Mouse (Mus musculus): ENCODE data around the gene Nipal3. TPM values are rescaled to one million over a fixed set of nuclear protein-coding genes. Genes with fewer than 3 reads are reported as not detected.
A peak's percentile ranks its signal among the peaks of the same experiment; 100 is the strongest.

Gene Nipal3
- total and polyA plus RNA-seq, 3 experiments = 13.7 to 15.1 (median 13.9) TPM

DNA sequence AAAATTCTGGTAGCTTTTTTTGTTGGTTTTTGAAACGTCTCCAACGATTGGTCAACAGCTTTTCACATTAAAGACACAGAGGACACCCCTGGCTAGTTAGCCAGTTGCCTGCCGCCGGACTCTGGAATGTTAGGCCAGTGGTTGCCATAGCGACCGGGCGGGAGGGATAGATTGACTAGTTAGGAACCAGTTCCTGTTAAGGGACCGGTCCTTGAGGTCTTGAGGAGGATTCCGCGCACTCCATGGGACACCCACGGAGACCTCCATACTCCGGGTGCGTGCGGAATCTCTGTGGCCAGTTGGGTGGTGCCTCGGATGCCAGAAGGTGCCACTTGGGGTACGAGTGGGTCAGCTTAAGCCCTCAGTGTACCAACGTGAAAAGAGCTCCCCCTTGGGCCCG lies 972 bp upstream of the Nipal3 start:
- ATAC-seq (ENCODE audit: extremely low read depth, insufficient number of reproducible peaks, low FRiP score, poor library complexity, severe bottlenecking) (no peak), DNase-seq (ENCODE audit: low spot score) (no peak)
- Histone ChIP-seq H3K4me1 (ENCODE audit: insufficient read depth, low read depth, low read length) (peaks cover 21% of the 10 kb centered on the region), H3K9me3 (replicated peaks) (peaks cover 7% of the 10 kb centered on the region), H3K27me3 (ENCODE audit: insufficient read depth, low read length) (peaks cover 17% of the 10 kb centered on the region), H3K36me3 (replicated peaks) (peaks cover 15% of the 10 kb centered on the region), H3K4me3 (ENCODE audit: low read depth, low read length) (no peak overlapping the region)
- TF ChIP-seq POLR2AphosphoS5 (IDR thresholded peaks at IDR 0.05; ENCODE audit: insufficient replicate concordance, low read depth, low read length) = no peak
- no peak for TF ChIP-seq GATA1 (IDR thresholded peaks at IDR 0.05; ENCODE audit: borderline replicate concordance, low read length)
- TF ChIP-seq GATA2 (IDR thresholded peaks at IDR 0.05; ENCODE audit: borderline replicate concordance, low read depth, low read length) = no peak
- no peak for TF ChIP-seq TAL1 (conservative IDR thresholded peaks at IDR 0.05; ENCODE audit: low read depth, low read length)
- TF ChIP-seq CTCF (IDR thresholded peaks at IDR 0.05; ENCODE audit: low read depth, low read length) = no peak

DNA sequence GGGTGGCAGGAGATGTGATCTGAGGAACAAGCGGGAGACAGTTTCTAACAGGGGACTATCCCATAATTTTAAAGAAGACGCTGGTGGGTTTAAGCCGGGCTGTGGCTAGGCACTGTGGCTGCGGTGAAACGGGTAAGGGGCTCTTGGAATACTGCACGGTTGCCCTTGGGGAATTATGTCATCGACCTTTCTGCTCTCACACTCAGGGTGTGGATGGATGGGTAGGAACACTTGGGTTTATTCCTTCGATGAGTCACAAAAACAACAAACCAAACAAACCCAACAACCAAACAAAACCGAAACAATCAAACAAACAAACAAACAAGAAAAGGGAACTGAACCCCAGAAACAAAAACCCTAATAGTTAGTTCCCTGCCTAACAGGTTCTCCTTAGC lies 556 bp upstream of the Nipal3 start:
- Histone ChIP-seq H3K9me3 (replicated peaks) (peaks cover 3% of the 10 kb centered on the region; the same call in 1 of the 2 replicates), H3K4me1 (ENCODE audit: insufficient read depth, low read depth, low read length) (peaks cover 21% of the 10 kb centered on the region), H3K27me3 (ENCODE audit: insufficient read depth, low read length) (peaks cover 17% of the 10 kb centered on the region), H3K36me3 (replicated peaks) (peaks cover 19% of the 10 kb centered on the region), H3K4me3 (ENCODE audit: low read depth, low read length) (no peak overlapping the region; the same call in 1 of the 2 replicates)
- DNase-seq (ENCODE audit: low spot score) (no peak), ATAC-seq (ENCODE audit: extremely low read depth, insufficient number of reproducible peaks, low FRiP score, poor library complexity, severe bottlenecking) (no peak)
- TF ChIP-seq TAL1 (conservative IDR thresholded peaks at IDR 0.05; ENCODE audit: low read depth, low read length) = no peak
- no peak for TF ChIP-seq GATA1 (IDR thresholded peaks at IDR 0.05; ENCODE audit: borderline replicate concordance, low read length)
- no peak for TF ChIP-seq GATA2 (IDR thresholded peaks at IDR 0.05; ENCODE audit: borderline replicate concordance, low read depth, low read length)
- no peak for TF ChIP-seq CTCF (IDR thresholded peaks at IDR 0.05; ENCODE audit: low read depth, low read length)
- no peak for TF ChIP-seq POLR2AphosphoS5 (IDR thresholded peaks at IDR 0.05; ENCODE audit: insufficient replicate concordance, low read depth, low read length)

DNA sequence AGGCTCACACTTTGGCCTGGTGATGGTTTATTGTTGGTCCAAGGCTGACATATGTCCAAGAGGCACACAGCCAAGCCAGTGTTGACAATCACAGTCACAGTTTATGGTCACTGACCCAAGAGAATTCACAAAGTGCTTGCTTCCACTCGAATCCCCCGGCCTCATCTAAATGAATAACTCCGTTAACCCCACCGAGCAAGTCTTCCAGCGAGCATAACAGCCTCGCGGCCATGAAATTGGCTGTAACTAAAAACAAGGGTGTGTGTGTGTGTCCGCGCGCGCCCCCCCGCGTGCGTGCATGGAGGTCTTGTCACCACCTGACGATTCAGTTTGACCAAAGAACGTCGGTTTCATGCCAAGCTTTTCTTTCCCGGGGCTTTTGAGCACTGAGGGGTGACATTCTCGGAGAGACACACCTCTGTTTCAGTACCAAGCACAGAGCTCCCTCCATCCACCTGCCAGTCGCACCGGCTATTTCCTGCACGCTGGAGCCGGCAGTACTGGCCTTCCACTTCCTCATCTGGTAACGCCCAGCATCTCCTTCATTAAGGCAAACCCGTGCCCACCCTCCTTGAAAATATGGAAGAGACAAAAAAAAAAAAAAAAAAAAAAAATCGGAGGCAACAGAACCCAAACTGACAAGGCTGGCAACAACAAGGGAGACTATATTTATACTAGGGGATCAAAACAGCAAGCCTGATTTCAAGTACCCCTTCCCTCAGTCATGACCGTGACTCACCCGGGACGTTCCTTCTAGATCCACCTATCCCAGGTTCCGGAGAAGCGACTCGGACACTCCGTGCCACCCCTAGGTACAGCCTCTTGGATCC lies 932 bp downstream of the Nipal3 start:
- peak overlapping the region; percentile 88 for H3K4me3 ChIP-seq (ENCODE audit: low read depth, low read length)
- peaks cover 21% of the 10 kb centered on the region for H3K4me1 ChIP-seq (ENCODE audit: insufficient read depth, low read depth, low read length)
- DNase-seq (ENCODE audit: low spot score) (peak; percentile 40), ATAC-seq (ENCODE audit: extremely low read depth, insufficient number of reproducible peaks, low FRiP score, poor library complexity, severe bottlenecking) (no peak)
- peaks cover 33% of the 10 kb centered on the region for H3K36me3 ChIP-seq (replicated peaks)
- no peaks in the 10 kb centered on the region for H3K9me3 ChIP-seq (replicated peaks)
- H3K27me3 ChIP-seq (ENCODE audit: insufficient read depth, low read length) = peaks cover 17% of the 10 kb centered on the region
- TF ChIP-seq GATA1 (IDR thresholded peaks at IDR 0.05; ENCODE audit: borderline replicate concordance, low read length) = no peak
- no peak for TF ChIP-seq TAL1 (conservative IDR thresholded peaks at IDR 0.05; ENCODE audit: low read depth, low read length)
- no peak for TF ChIP-seq CTCF (IDR thresholded peaks at IDR 0.05; ENCODE audit: low read depth, low read length)
- no peak for TF ChIP-seq POLR2AphosphoS5 (IDR thresholded peaks at IDR 0.05; ENCODE audit: insufficient replicate concordance, low read depth, low read length)
- TF ChIP-seq GATA2 (IDR thresholded peaks at IDR 0.05; ENCODE audit: borderline replicate concordance, low read depth, low read length) = no peak

DNA sequence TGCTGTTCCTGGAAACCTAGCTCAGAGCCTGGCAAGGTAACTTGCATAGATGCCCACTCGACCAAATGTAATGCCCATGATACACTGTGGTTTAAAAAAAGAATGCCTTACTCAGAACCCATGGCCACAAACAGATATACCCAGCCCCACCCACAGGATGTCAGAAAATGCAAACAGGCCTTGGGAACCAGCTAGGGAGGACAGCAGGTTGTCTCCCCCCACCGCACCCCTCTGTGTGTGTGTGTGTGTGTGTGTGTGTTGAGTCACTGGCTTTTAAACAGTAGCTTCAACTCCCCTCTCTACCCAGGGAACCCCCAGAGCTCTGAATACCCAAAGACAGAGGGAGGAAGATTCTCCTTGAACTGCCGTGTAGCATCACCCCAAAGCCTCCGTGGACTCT lies 1.6 kb downstream of the Nipal3 start:
- DNase-seq (ENCODE audit: low spot score) = no peak
- peaks cover 39% of the 10 kb centered on the region for H3K36me3 ChIP-seq (replicated peaks)
- peak overlapping the region; percentile 88 for H3K4me3 ChIP-seq (ENCODE audit: low read depth, low read length)
- H3K9me3 ChIP-seq (replicated peaks) = no peaks in the 10 kb centered on the region
- peaks cover 21% of the 10 kb centered on the region for H3K4me1 ChIP-seq (ENCODE audit: insufficient read depth, low read depth, low read length)
- peaks cover 13% of the 10 kb centered on the region; the same call in 1 of the 2 replicates for H3K27me3 ChIP-seq (ENCODE audit: insufficient read depth, low read length)
- TF ChIP-seq POLR2AphosphoS5 (IDR thresholded peaks at IDR 0.05; ENCODE audit: insufficient replicate concordance, low read depth, low read length) (no peak), TAL1 (conservative IDR thresholded peaks at IDR 0.05; ENCODE audit: low read depth, low read length) (no peak), GATA2 (IDR thresholded peaks at IDR 0.05; ENCODE audit: borderline replicate concordance, low read depth, low read length) (no peak), CTCF (IDR thresholded peaks at IDR 0.05; ENCODE audit: low read depth, low read length) (no peak), GATA1 (IDR thresholded peaks at IDR 0.05; ENCODE audit: borderline replicate concordance, low read length) (no peak)
- ATAC-seq (ENCODE audit: extremely low read depth, insufficient number of reproducible peaks, low FRiP score, poor library complexity, severe bottlenecking) = no peak

DNA sequence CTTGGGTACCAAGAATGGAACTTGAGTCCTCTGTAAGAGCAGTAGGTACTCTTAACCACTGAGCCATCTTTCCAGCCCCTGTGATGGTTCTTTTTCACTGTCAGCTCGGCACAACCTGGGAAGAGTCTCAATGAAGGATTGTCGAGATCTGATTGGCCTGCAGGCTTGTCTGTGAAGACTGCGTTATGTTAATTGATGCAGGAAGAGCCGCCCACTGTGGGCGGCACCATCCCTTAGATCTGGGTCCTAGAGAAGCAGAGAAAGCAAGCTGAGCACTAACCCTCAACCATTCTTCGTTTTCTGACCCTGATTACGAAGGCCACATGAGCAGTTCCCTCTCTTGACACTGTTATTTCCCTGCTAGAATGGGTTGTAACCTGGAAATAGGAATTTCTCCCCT lies 5.6 kb downstream of the Nipal3 start:
- H3K36me3 ChIP-seq (replicated peaks) = peaks cover 64% of the 10 kb centered on the region
- TF ChIP-seq CTCF (IDR thresholded peaks at IDR 0.05; ENCODE audit: low read depth, low read length) (no peak), POLR2AphosphoS5 (IDR thresholded peaks at IDR 0.05; ENCODE audit: insufficient replicate concordance, low read depth, low read length) (no peak), TAL1 (conservative IDR thresholded peaks at IDR 0.05; ENCODE audit: low read depth, low read length) (no peak), GATA2 (IDR thresholded peaks at IDR 0.05; ENCODE audit: borderline replicate concordance, low read depth, low read length) (no peak), GATA1 (IDR thresholded peaks at IDR 0.05; ENCODE audit: borderline replicate concordance, low read length) (no peak)
- no peaks in the 10 kb centered on the region for H3K9me3 ChIP-seq (replicated peaks)
- H3K4me3 ChIP-seq (ENCODE audit: low read depth, low read length) = no peak overlapping the region
- H3K4me1 ChIP-seq (ENCODE audit: insufficient read depth, low read depth, low read length) = peaks cover 11% of the 10 kb centered on the region
- DNase-seq (ENCODE audit: low spot score) (no peak), ATAC-seq (ENCODE audit: extremely low read depth, insufficient number of reproducible peaks, low FRiP score, poor library complexity, severe bottlenecking) (no peak)
- no peaks in the 10 kb centered on the region for H3K27me3 ChIP-seq (ENCODE audit: insufficient read depth, low read length)

DNA sequence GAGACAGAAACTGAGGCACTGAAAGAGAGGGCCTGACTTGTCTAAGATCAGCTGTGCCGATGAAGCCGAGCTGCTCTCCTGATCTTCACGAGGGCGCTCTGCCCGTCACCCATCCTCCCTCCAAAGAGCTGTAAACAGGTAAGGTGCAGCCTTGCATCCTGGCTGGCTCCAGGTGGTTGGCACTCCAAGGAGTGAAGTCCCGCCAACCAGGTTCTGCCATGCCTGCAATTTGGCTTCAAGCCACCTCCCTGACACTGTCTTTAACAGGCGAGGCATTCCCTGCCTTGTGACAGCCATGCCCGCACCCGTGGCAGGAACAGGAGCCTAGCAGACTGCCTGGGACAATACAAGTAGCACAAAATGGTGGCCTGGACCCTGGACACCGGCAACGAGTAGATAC lies 8.5 kb downstream of the Nipal3 start:
- Histone ChIP-seq H3K36me3 (replicated peaks) (peaks cover 74% of the 10 kb centered on the region), H3K4me3 (ENCODE audit: low read depth, low read length) (no peak overlapping the region), H3K4me1 (ENCODE audit: insufficient read depth, low read depth, low read length) (peaks cover 4% of the 10 kb centered on the region; the same call in 1 of the 2 replicates), H3K9me3 (replicated peaks) (no peaks in the 10 kb centered on the region), H3K27me3 (ENCODE audit: insufficient read depth, low read length) (no peaks in the 10 kb centered on the region)
- TF ChIP-seq POLR2AphosphoS5 (IDR thresholded peaks at IDR 0.05; ENCODE audit: insufficient replicate concordance, low read depth, low read length) (no peak), TAL1 (conservative IDR thresholded peaks at IDR 0.05; ENCODE audit: low read depth, low read length) (no peak), GATA1 (IDR thresholded peaks at IDR 0.05; ENCODE audit: borderline replicate concordance, low read length) (no peak), CTCF (IDR thresholded peaks at IDR 0.05; ENCODE audit: low read depth, low read length) (no peak), GATA2 (IDR thresholded peaks at IDR 0.05; ENCODE audit: borderline replicate concordance, low read depth, low read length) (no peak)
- ATAC-seq (ENCODE audit: extremely low read depth, insufficient number of reproducible peaks, low FRiP score, poor library complexity, severe bottlenecking) (no peak), DNase-seq (ENCODE audit: low spot score) (no peak)
